Mouse (Mus musculus): Measurements from ENCODE around the gene Napa. TPM values are rescaled to one million over a fixed set of nuclear protein-coding genes. Genes with fewer than 3 reads are reported as not detected.

Gene Napa
- polyA plus RNA-seq, 2 experiments = 107 to 110 TPM

DNA sequence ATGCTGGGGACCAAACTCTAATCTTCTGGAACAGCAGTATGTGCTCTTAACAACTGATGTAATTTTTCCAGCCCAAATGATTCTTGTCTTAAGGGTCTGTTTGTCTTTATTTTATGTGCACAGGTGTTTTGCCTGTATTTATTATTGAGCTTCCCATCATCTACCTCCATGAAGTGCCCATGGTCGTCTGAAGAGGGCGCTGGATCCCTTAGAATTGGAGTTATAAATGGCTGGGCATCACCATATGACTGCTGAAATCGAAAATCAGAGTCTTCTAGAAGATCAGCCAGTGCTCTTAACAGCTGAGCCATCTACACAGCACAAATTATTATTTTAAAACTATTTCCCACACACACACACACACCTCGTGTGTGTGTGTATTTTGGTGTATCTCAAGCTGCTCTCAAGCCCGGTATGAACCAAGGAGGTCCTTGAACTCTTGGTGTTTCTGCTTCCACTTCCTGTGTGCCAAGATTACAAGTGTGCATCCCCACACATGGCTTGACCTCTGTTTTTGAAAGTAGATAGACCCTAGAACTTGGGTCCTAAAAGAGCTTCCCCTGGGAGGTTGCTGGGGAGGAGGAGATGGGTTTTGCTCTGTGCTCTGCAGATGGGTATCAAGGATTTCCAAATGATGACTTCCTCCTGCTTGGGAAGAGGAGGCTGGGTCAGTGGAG lies 41.7 kb upstream of the Napa start:
- H3K27ac ChIP-seq = no peak overlapping the region
- TF ChIP-seq EP300 (IDR thresholded peaks at IDR 0.05; ENCODE audit: low read depth) = no peak
- TF ChIP-seq CTCF (IDR thresholded peaks at IDR 0.05; ENCODE audit: low read depth) = peak; percentile 42

GRCm38 (mm10) chr7:16057136-16057534 lies 41.1 kb upstream of the Napa start:
- Histone ChIP-seq H3K4me2 (ENCODE audit: low read depth) (no peak overlapping the region), H3K27ac (no peak overlapping the region), H3K27me3 (ENCODE audit: control insufficient read depth, insufficient read depth, low read length) (peaks cover 9% of the 10 kb centered on the region), H3K4me1 (replicated peaks; ENCODE audit: control insufficient read depth in 2 of 2, insufficient read depth in 2 of 2, low read length in 1 of 2) (peaks cover 5 to 7% of the 10 kb centered on the region in 2 experiments), H3K36me3 (replicated peaks; ENCODE audit: control insufficient read depth, insufficient read depth, low read depth) (no peaks in the 10 kb centered on the region), H3K9me3 (ENCODE audit: control insufficient read depth, low read length) (no peaks in the 10 kb centered on the region; the same call in 1 of the 2 replicates), H3K9ac (replicated peaks) (no peak overlapping the region), H3K4me3 (ENCODE audit: insufficient read depth in 1 of 2, low read depth in 2 of 2, low read length in 2 of 2) (no peak overlapping the region)
- DNase-seq (ENCODE audit: low read depth in 3 of 3, low spot score in 3 of 3) (no peak), ATAC-seq (ENCODE audit: insufficient read depth) (no peak)
- WGBS (ENCODE audit: insufficient replicate concordance) = 27% methylated on average over 2 of the region's 2 CpGs
- TF ChIP-seq EP300 (IDR thresholded peaks at IDR 0.05; ENCODE audit: low read depth) (no peak), CTCF (IDR thresholded peaks at IDR 0.05; ENCODE audit: low read depth) (no peak)

More for the DNA sequence above, 41.7 kb upstream of the Napa start:
- H3K36me3 ChIP-seq (replicated peaks; ENCODE audit: control insufficient read depth, insufficient read depth, low read depth) = no peaks in the 10 kb centered on the region
- no peak overlapping the region for H3K4me2 ChIP-seq (ENCODE audit: low read depth)
- no peak overlapping the region for H3K9ac ChIP-seq (replicated peaks)
- ATAC-seq (ENCODE audit: insufficient read depth) (no peak), DNase-seq (ENCODE audit: low read depth in 3 of 3, low spot score in 3 of 3) (no peak)
- H3K4me3 ChIP-seq (ENCODE audit: insufficient read depth in 1 of 2, low read depth in 2 of 2, low read length in 2 of 2) = no peak overlapping the region
- H3K27me3 ChIP-seq (ENCODE audit: control insufficient read depth, insufficient read depth, low read length) = peaks cover 8% of the 10 kb centered on the region
- WGBS (ENCODE audit: insufficient replicate concordance) = 13% methylated on average over 5 of the region's 5 CpGs
- no peaks in the 10 kb centered on the region; the same call in 1 of the 2 replicates for H3K9me3 ChIP-seq (ENCODE audit: control insufficient read depth, low read length)
- peaks cover 9% of the 10 kb centered on the region in 2 experiments for H3K4me1 ChIP-seq (replicated peaks; ENCODE audit: control insufficient read depth in 2 of 2, insufficient read depth in 2 of 2, low read length in 1 of 2)

DNA sequence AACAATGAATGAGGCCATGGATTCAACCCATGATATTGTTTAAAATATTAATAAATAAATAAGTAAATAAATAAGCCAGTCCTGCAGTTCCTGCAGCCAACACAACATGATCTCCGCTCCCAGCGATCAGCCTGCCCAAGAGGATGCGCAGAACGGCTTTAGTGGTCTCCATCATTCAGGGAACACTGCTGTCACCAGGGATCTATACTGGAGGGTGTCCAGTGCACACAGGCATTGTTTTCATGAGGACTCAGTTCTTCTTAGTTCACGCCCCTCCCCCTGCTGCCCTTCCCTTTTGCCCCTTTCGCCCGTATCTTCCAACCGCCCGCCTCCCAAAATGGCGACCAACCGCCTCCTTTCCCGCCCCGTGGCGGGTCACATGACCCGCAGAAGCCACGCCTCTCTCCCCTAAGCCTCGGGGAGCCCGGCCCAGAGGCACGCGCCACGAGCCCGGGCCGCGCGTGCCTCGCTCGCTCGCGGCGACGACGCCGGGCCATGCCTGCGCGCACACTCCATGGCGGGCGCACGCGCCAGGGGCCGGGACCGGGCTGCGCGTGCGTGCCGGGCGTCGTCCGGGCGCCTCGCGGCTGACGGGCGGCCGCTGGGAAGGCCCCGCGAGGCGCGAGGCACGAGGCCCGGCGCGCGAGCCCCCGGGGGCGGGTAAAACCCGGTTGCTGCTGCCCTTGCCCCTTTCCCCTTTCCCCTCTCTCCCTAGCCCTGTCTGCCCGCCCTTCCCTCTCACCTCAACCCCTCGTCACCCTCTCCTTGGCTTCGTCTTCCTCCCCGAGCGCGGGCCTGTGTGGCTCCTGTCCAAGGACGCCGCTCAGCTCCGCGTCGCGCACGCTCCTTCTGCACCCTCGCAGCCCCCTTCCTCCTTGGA lies 36.8 kb upstream of the Napa start, which contains the start of gene Zfp541:
Gene Zfp541 (plus strand): TSS at position 596 of the 880 bp plus-strand sequence.
- Histone ChIP-seq H3K4me2 (ENCODE audit: low read depth) (no peak within 1 kb of the TSS; the same call in 1 of the 2 replicates), H3K9ac (replicated peaks) (no peak within 1 kb of the TSS), H3K27ac (no peak within 1 kb of the TSS), H3K36me3 (replicated peaks; ENCODE audit: control insufficient read depth, insufficient read depth, low read depth) (no peaks in the 10 kb centered on the region), H3K9me3 (ENCODE audit: control insufficient read depth, low read length) (no peaks in the 10 kb centered on the region; the same call in 1 of the 2 replicates), H3K4me3 (ENCODE audit: insufficient read depth in 1 of 2, low read depth in 2 of 2, low read length in 2 of 2) (no peak within 1 kb of the TSS), H3K27me3 (ENCODE audit: control insufficient read depth, insufficient read depth, low read length) (peaks cover 9% of the 10 kb centered on the region), H3K4me1 (replicated peaks; ENCODE audit: control insufficient read depth in 2 of 2, insufficient read depth in 2 of 2, low read length in 1 of 2) (no peaks in the 10 kb centered on the region)
- DNase-seq (ENCODE audit: low read depth in 3 of 3, low spot score in 3 of 3) (no peak), ATAC-seq (ENCODE audit: insufficient read depth) (no peak)
- no peak for TF ChIP-seq CTCF (IDR thresholded peaks at IDR 0.05; ENCODE audit: low read depth)
- TF ChIP-seq EP300 (IDR thresholded peaks at IDR 0.05; ENCODE audit: low read depth) = no peak
- 46% methylated on average over 78 of the region's 80 CpGs for WGBS (ENCODE audit: insufficient replicate concordance)

DNA sequence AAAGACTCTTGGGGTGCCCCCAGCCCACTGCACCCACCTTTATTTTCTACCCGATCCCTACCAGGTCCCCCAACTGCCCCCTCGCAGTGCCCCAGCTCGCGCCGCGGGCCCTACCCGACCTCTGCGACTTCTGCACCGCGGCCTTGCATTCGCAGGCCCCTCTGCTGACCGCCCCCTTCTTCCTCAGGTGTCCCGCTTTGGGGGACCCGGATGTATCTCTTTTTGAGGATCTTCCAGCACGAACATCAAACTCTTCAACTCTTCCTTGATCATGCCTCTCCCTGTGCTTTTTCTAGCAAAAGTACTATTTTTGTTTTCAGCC lies 36.2 kb upstream of the Napa start:
- Histone ChIP-seq H3K4me3 (ENCODE audit: insufficient read depth in 1 of 2, low read depth in 2 of 2, low read length in 2 of 2) (no peak overlapping the region), H3K27me3 (ENCODE audit: control insufficient read depth, insufficient read depth, low read length) (peaks cover 9% of the 10 kb centered on the region), H3K9ac (replicated peaks) (no peak overlapping the region), H3K36me3 (replicated peaks; ENCODE audit: control insufficient read depth, insufficient read depth, low read depth) (no peaks in the 10 kb centered on the region), H3K4me2 (ENCODE audit: low read depth) (no peak overlapping the region), H3K27ac (no peak overlapping the region), H3K4me1 (replicated peaks; ENCODE audit: control insufficient read depth in 2 of 2, insufficient read depth in 2 of 2, low read length in 1 of 2) (no peaks in the 10 kb centered on the region), H3K9me3 (ENCODE audit: control insufficient read depth, low read length) (no peaks in the 10 kb centered on the region; the same call in 1 of the 2 replicates)
- 66% methylated on average over 15 of the region's 15 CpGs for WGBS (ENCODE audit: insufficient replicate concordance)
- TF ChIP-seq CTCF (IDR thresholded peaks at IDR 0.05; ENCODE audit: low read depth) = no peak
- no peak for TF ChIP-seq EP300 (IDR thresholded peaks at IDR 0.05; ENCODE audit: low read depth)
- ATAC-seq (ENCODE audit: insufficient read depth) = no peak
- DNase-seq (ENCODE audit: low read depth in 3 of 3, low spot score in 3 of 3) = no peak

DNA sequence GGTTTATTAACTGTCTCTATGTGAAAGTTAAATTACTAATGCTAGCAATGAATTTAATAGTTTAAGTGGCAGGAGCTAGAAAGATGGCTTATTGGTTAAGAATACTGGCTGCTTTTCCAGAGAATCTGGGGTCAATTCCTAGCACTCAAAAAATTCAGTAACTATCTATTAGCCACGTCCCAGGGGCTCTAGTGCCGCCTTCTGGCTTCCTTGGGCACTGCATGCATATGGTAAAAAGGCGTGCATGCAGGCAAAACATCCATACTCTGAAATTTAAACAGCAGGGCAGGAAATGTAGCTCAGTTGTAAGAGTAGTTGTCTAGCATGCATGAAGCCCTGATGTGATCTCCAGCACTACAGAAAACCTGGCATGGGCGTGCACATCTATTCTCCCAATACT lies 34.8 kb upstream of the Napa start:
- ATAC-seq (ENCODE audit: insufficient read depth) = no peak
- TF ChIP-seq CTCF (IDR thresholded peaks at IDR 0.05; ENCODE audit: low read depth) = peak; percentile 73
- TF ChIP-seq EP300 (IDR thresholded peaks at IDR 0.05; ENCODE audit: low read depth) = no peak
- peaks cover 9% of the 10 kb centered on the region for H3K27me3 ChIP-seq (ENCODE audit: control insufficient read depth, insufficient read depth, low read length)
- H3K36me3 ChIP-seq (replicated peaks; ENCODE audit: control insufficient read depth, insufficient read depth, low read depth) = no peaks in the 10 kb centered on the region
- H3K9me3 ChIP-seq (ENCODE audit: control insufficient read depth, low read length) = no peaks in the 10 kb centered on the region; the same call in 1 of the 2 replicates
- H3K4me1 ChIP-seq (replicated peaks; ENCODE audit: control insufficient read depth in 2 of 2, insufficient read depth in 2 of 2, low read length in 1 of 2) = no peaks in the 10 kb centered on the region
- no peak for DNase-seq (ENCODE audit: low read depth in 3 of 3, low spot score in 3 of 3)
- WGBS (ENCODE audit: insufficient replicate concordance) = 35% methylated on average over 4 of the region's 4 CpGs
- H3K4me3 ChIP-seq (ENCODE audit: insufficient read depth in 1 of 2, low read depth in 2 of 2, low read length in 2 of 2) = no peak overlapping the region
- H3K4me2 ChIP-seq (ENCODE audit: low read depth) = no peak overlapping the region
- H3K27ac ChIP-seq = no peak overlapping the region
- H3K9ac ChIP-seq (replicated peaks) = no peak overlapping the region
